25 mouse cellular contexts compared by ENCODE assay signal in genomic region chr10:95698920-95699714, GRCm38 (mm10). TPM values are rescaled to one million over a fixed set of nuclear protein-coding genes. Genes with fewer than 3 reads are reported as not detected.
DNase-seq lines count a peak whose midpoint lies in the region; ATAC-seq lines count a peak whose summit lies in the region.
"Had no signal": no experiment of that assay in that cellular context is flagged by ENCODE, and none has a peak within 500 bp of the region (broad histone marks: within the 10 kb centered on the region; RNA-seq: fewer than 3 reads in every experiment).

No protein-coding gene starts in this region.

- no peak overlapping the region for H3K9ac ChIP-seq in kidney, embryonic 15.5 days
- H3K9ac ChIP-seq in hindbrain, embryonic 11.5 days (ENCODE audit: low read depth, low read length) = no peak overlapping the region
- H3K9ac ChIP-seq: forebrain, embryonic 15.5 days; hindbrain, embryonic 14.5 days; liver, embryonic 13.5 days; lung, embryonic 14.5 days; midbrain, embryonic 12.5 days had no signal

- ATAC-seq in kidney, embryonic 15.5 days (replicated peaks; ENCODE audit: low FRiP score) = no peak
- ATAC-seq in hindbrain, embryonic 11.5 days (ENCODE audit: low FRiP score) = no peak
- ATAC-seq: forebrain, embryonic 15.5 days had no signal

- no peaks in the 10 kb centered on the region for H3K9me3 ChIP-seq in kidney, embryonic 15.5 days (replicated peaks)
- H3K9me3 ChIP-seq in hindbrain, embryonic 11.5 days (ENCODE audit: control insufficient read depth, low read length) = no peaks in the 10 kb centered on the region
- H3K9me3 ChIP-seq: embryonic facial prominence, embryonic 10.5 days; forebrain, embryonic 15.5 days; liver, embryonic 13.5 days; midbrain, embryonic 12.5 days had no signal

- WGBS in kidney, embryonic 15.5 days = 80% methylated on average over 8 of the region's 8 CpGs
- 88% methylated on average over 8 of the region's 8 CpGs for WGBS in hindbrain, embryonic 11.5 days

- no peaks in the 10 kb centered on the region for H3K27me3 ChIP-seq in kidney, embryonic 15.5 days
- H3K27me3 ChIP-seq in hindbrain, embryonic 11.5 days (ENCODE audit: control insufficient read depth, insufficient read depth, low read length) = no peaks in the 10 kb centered on the region
- H3K27me3 ChIP-seq: forebrain, embryonic 15.5 days; liver, embryonic 13.5 days; midbrain, embryonic 12.5 days had no signal

- peak; percentile 87 for DNase-seq in kidney, adult 11 months
- peak; percentile 70 for DNase-seq in CD4-positive helper T cell, adult 2 months (ENCODE audit: low read depth, low spot score)
- DNase-seq in T-cell, adult 2 months (ENCODE audit: low spot score) = peak; percentile 36
- peak; percentile 50 for DNase-seq in kidney, postnatal 14 days
- no peak for DNase-seq in hindbrain, embryonic 11.5 days (ENCODE audit: low spot score)
- DNase-seq in neural tube, embryonic 10.5 days (ENCODE audit: extremely low spot score, low spot score) = no peak
- DNase-seq: adrenal gland, postnatal 25 days; cerebellum, adult 9-11 months; gastrocnemius, postnatal 10 days; layer of hippocampus, postnatal 36 days; liver, embryonic 13.5 days; lung, embryonic 14.5 days; right cerebral cortex, postnatal 14 days; thymus, adult 2 months had no signal

- H3K4me2 ChIP-seq in kidney, embryonic 15.5 days = no peak overlapping the region
- H3K4me2 ChIP-seq in hindbrain, embryonic 11.5 days (replicated peaks; ENCODE audit: low read depth, low read length) = no peak overlapping the region
- H3K4me2 ChIP-seq: forebrain, embryonic 15.5 days; hindbrain, embryonic 14.5 days; liver, embryonic 13.5 days; lung, embryonic 14.5 days; midbrain, embryonic 12.5 days had no signal

- no peak overlapping the region for H3K4me3 ChIP-seq in kidney, embryonic 15.5 days (replicated peaks)
- no peak overlapping the region for H3K4me3 ChIP-seq in hindbrain, embryonic 11.5 days (ENCODE audit: low read depth, low read length)
- H3K4me3 ChIP-seq: embryonic facial prominence, embryonic 10.5 days; forebrain, embryonic 15.5 days; liver, embryonic 13.5 days; midbrain, embryonic 12.5 days had no signal

- no peaks in the 10 kb centered on the region for H3K36me3 ChIP-seq in kidney, embryonic 15.5 days
- no peaks in the 10 kb centered on the region for H3K36me3 ChIP-seq in hindbrain, embryonic 11.5 days (ENCODE audit: control insufficient read depth, insufficient read depth, low read length)
- H3K36me3 ChIP-seq: embryonic facial prominence, embryonic 10.5 days; forebrain, embryonic 15.5 days; liver, embryonic 13.5 days; midbrain, embryonic 12.5 days had no signal

- H3K4me1 ChIP-seq in kidney, embryonic 15.5 days = peaks cover 10% of the 10 kb centered on the region; the same call in 1 of the 2 replicates
- H3K4me1 ChIP-seq in hindbrain, embryonic 11.5 days (replicated peaks; ENCODE audit: control insufficient read depth, insufficient read depth, low read length) = 0 out of 2 replicates have a peak, but pooled peaks cover 2% of the 10 kb centered on the region
- H3K4me1 ChIP-seq: forebrain, embryonic 15.5 days; liver, embryonic 13.5 days had no signal

- no peak overlapping the region for H3K27ac ChIP-seq in kidney, embryonic 15.5 days
- H3K27ac ChIP-seq in hindbrain, embryonic 11.5 days (ENCODE audit: low read depth, low read length) = no peak overlapping the region
- H3K27ac ChIP-seq: embryonic facial prominence, embryonic 10.5 days; forebrain, embryonic 15.5 days; hindbrain, embryonic 14.5 days; liver, embryonic 13.5 days; midbrain, embryonic 12.5 days had no signal

RNA-seq across cellular contexts. Expression of gene Anapc15-ps, which starts 25.9 kb away (rescaled TPM):
- polyA plus RNA-seq in kidney, embryonic 15.5 days (2015; fragmentation: Nextera tagmentation; extraction: Ambion mirVana) = 0.47 TPM in 1 of 2 replicates, not detected in the other
- polyA plus RNA-seq in hindbrain, embryonic 11.5 days (2014; fragmentation: Nextera tagmentation; extraction: Ambion mirVana) = not detected in 2 replicates
- polyA plus RNA-seq: cortical plate, adult 2 months; embryonic facial prominence, embryonic 10.5 days; forebrain, embryonic 15.5 days; heart, embryonic 14.5 days; hindbrain, embryonic 14.5 days; intestine, embryonic 14.5 days; limb, embryonic 14.5 days; liver, embryonic 13.5 days; lung, embryonic 14.5 days; midbrain, embryonic 12.5 days; neural tube, embryonic 11.5 days; stomach, postnatal 0 days; thymus, adult 2 months had no signal

Comparison
In these comparisons a context has a peak if more than half of its experiments do, and no peak if none do; other contexts are left out.
1. DNase-seq: peak in kidney, adult 11 months (single experiment), CD4-positive helper T cell, adult 2 months (single experiment), T-cell, adult 2 months (single experiment) and kidney, postnatal 14 days (single experiment); none in hindbrain, embryonic 11.5 days (single experiment) and neural tube, embryonic 10.5 days (single experiment).